ENCODE assay signal across 8 mouse cellular contexts in genomic region chr9:35569571-35570534, GRCm38 (mm10). TPM values are rescaled to one million over a fixed set of nuclear protein-coding genes. Genes with fewer than 3 reads are reported as not detected.
DNase-seq lines count a peak whose midpoint lies in the region; ATAC-seq and TF ChIP-seq lines count a peak whose summit lies in the region.

Gene Pate2 (plus strand): TSS chr9:35570284.
Gene Hyls1 (minus strand): TSS chr9:35570398.

- no peak for TF ChIP-seq CTCF in cortical plate, adult 2 months (IDR thresholded peaks at IDR 0.05; ENCODE audit: extremely low read depth, insufficient read depth, low read length)

- H3K36me3 ChIP-seq in megakaryocyte, embryonic 14.5 days (replicated peaks; ENCODE audit: low read length), result peaks cover 32% of the 10 kb centered on the region

- H3K4me1 ChIP-seq in cortical plate, adult 2 months (ENCODE audit: control insufficient read depth, insufficient read depth, low read length), result no peaks in the 10 kb centered on the region
- peaks cover 26% of the 10 kb centered on the region for H3K4me1 ChIP-seq in megakaryocyte, embryonic 14.5 days

- peak within 1 kb of the TSS; percentile 64 for H3K4me3 ChIP-seq in cortical plate, adult 2 months (ENCODE audit: insufficient read depth, low read length)
- H3K4me3 ChIP-seq in megakaryocyte, embryonic 14.5 days (replicated peaks), result peak within 1 kb of the TSS; percentile 92

- TF ChIP-seq POLR2A in cortical plate, adult 2 months (IDR thresholded peaks at IDR 0.05; ENCODE audit: extremely low read depth, insufficient read depth, low read length), result peak; percentile 90

- ATAC-seq in activated CD4-positive, CD25-positive, alpha-beta regulatory T cell, adult 4 months, result peak; percentile 98

- no peak within 1 kb of the TSS for H3K27ac ChIP-seq in cortical plate, adult 2 months (ENCODE audit: insufficient read depth, low read length)

- H3K27me3 ChIP-seq in megakaryocyte, embryonic 14.5 days (replicated peaks), result peaks cover 16% of the 10 kb centered on the region

- DNase-seq in gastrocnemius, adult 8-10 months (ENCODE audit: low spot score in 2 of 2), result peak; percentile 78 to 88
- DNase-seq in hindlimb bud, embryonic 11.5 days (ENCODE audit: extremely low spot score, low read depth, low spot score), result peak; percentile 94
- DNase-seq in left cerebral cortex, adult 8-10 months (ENCODE audit: low spot score in 2 of 2), result peak; percentile 81 to 94
- DNase-seq in right cerebral cortex, postnatal 10 days (ENCODE audit: low spot score in 2 of 2), result peak; percentile 96 to 97
- DNase-seq in urinary bladder, postnatal 25 days (ENCODE audit: low spot score), result peak; percentile 81

- H3K9me3 ChIP-seq in megakaryocyte, embryonic 14.5 days, result no peaks in the 10 kb centered on the region

RNA-seq across cellular contexts. Expression of gene Pate2, which starts in this region (rescaled TPM):
- polyA plus RNA-seq in activated CD4-positive, CD25-positive, alpha-beta regulatory T cell, adult 4 months (2017; shearing (Covaris generic)), result under 1 TPM in 1 of 2 experiments, not detected in 1; 0.25 TPM
- polyA plus RNA-seq in cortical plate, adult 2 months (2012; rRNA removed), result 0.44 and 0.49 TPM in 2 replicates
- total RNA-seq in gastrocnemius, adult 8-10 months (2022), result not detected
- 1 to 10 TPM in 1 of 4 experiments, under 1 TPM in 3; 0.77 to 1.9 (median 0.79) TPM for total RNA-seq in left cerebral cortex, adult 8-10 months (2022)
- polyA plus RNA-seq in megakaryocyte, embryonic 14.5 days (2012; ENCODE audit: insufficient read depth, low replicate concordance), result not detected in 2 replicates

RNA-seq across cellular contexts. Expression of gene Hyls1, which starts in this region (rescaled TPM):
- 1 to 10 TPM; 8.7 to 8.8 TPM for polyA plus RNA-seq in activated CD4-positive, CD25-positive, alpha-beta regulatory T cell, adult 4 months (2017; shearing (Covaris generic))
- 5.4 and 7.3 TPM in 2 replicates for polyA plus RNA-seq in cortical plate, adult 2 months (2012; rRNA removed)
- total RNA-seq in gastrocnemius, adult 8-10 months (2022), result 1 to 10 TPM in 1 of 4 experiments, under 1 TPM in 3; 0.48 to 1.0 (median 0.93) TPM
- 10 to 100 TPM in 1 of 4 experiments, 1 to 10 TPM in 3; 8.7 to 11.8 (median 9.6) TPM for total RNA-seq in left cerebral cortex, adult 8-10 months (2022)
- 2.1 TPM in 1 of 2 replicates, not detected in the other for polyA plus RNA-seq in megakaryocyte, embryonic 14.5 days (2012; ENCODE audit: insufficient read depth, low replicate concordance)

Comparison
In these comparisons a context has a peak if more than half of its experiments do, and no peak if none do; other contexts are left out.
1. RNA of gene Hyls1 (total RNA-seq): 8.7 to 11.8 TPM in left cerebral cortex, adult 8-10 months; 0.48 to 1.0 TPM in gastrocnemius, adult 8-10 months; every median in the first group is over 4 times any median in the second.
2. Peak in every context shown above with its lines, with median percentiles within 50 percentile points of each other: DNase-seq.